Mouse (Mus musculus): ENCODE results near the gene Ankzf1. TPM values are rescaled to one million over a fixed set of nuclear protein-coding genes. Genes with fewer than 3 reads are reported as not detected.

The Ankzf1 gene
- total and polyA plus RNA-seq, 3 experiments, result 5.5 to 16.7 TPM; not detected in 1

GRCm38 (mm10) chr1:75158990-75159389 lies 33.0 kb upstream of the Ankzf1 start (continued):
- TF ChIP-seq ZKSCAN1 (IDR thresholded peaks at IDR 0.05; ENCODE audit: low read depth, low read length) (no peak), RAD21 (IDR thresholded peaks at IDR 0.05; ENCODE audit: low read depth, low read length) (no peak), GATA1 (IDR thresholded peaks at IDR 0.05; ENCODE audit: low read depth, low read length) (peak; percentile 68), TBP (IDR thresholded peaks at IDR 0.05; ENCODE audit: low read depth, low read length) (no peak), ZNF384 (IDR thresholded peaks at IDR 0.05; ENCODE audit: low read depth, low read length) (0 out of 2 replicates have a peak, but pooled peaks have one; percentile 36), RCOR1 (IDR thresholded peaks at IDR 0.05; ENCODE audit: low read depth, low read length) (peak; percentile 43; the same call in 1 of the 2 replicates), POLR2AphosphoS5 (IDR thresholded peaks at IDR 0.05; ENCODE audit: borderline replicate concordance, low read depth, low read length) (no peak), ZMIZ1 (IDR thresholded peaks at IDR 0.05; ENCODE audit: low read depth, low read length) (no peak)

- Histone ChIP-seq H3K27me3 (ENCODE audit: control insufficient read depth in 1 of 2, insufficient read depth in 2 of 2, low read length in 2 of 2) (no peaks in the 10 kb centered on the region), H3K4me3 (ENCODE audit: control insufficient read depth in 1 of 2, insufficient read depth in 1 of 2, low read depth in 2 of 2, low read length in 2 of 2) (peak overlapping the region; percentile 12 to 37; a peak in 3 of 4 replicates), H3K79me2 (ENCODE audit: control insufficient read depth, insufficient read depth, low read length, poor library complexity) (no peaks in the 10 kb centered on the region), H3K9ac (ENCODE audit: control insufficient read depth, low read depth, low read length, poor library complexity, severe bottlenecking) (peak overlapping the region; percentile 18), H3K9me3 (replicated peaks; ENCODE audit: insufficient read depth, low read length) (no peaks in the 10 kb centered on the region), H3K27ac (ENCODE audit: control insufficient read depth, low read depth, low read length) (peak overlapping the region; percentile 55), H3K36me3 (ENCODE audit: control insufficient read depth in 1 of 2, insufficient read depth in 2 of 2, low read length in 2 of 2) (peaks cover 0 to 21% of the 10 kb centered on the region in 2 experiments; a peak in 2 of 4 replicates), H3K4me1 (ENCODE audit: control insufficient read depth in 1 of 2, insufficient read depth in 2 of 2, low read length in 2 of 2) (peaks cover 13 to 21% of the 10 kb centered on the region in 2 experiments)
- TF ChIP-seq TAL1 (IDR thresholded peaks at IDR 0.05; ENCODE audit: low read length) (peak; percentile 66), TCF12 (IDR thresholded peaks at IDR 0.05; ENCODE audit: low read depth, low read length) (peak; percentile 92), SIN3A (IDR thresholded peaks at IDR 0.05; ENCODE audit: low read length) (peak; percentile 62), ETS1 (IDR thresholded peaks at IDR 0.05; ENCODE audit: low read depth, low read length) (peak; percentile 77; the same call in 1 of the 2 replicates), UBTF (IDR thresholded peaks at IDR 0.05; ENCODE audit: borderline replicate concordance, insufficient read depth, low read depth, low read length) (no peak), EP300 (IDR thresholded peaks at IDR 0.05; ENCODE audit: low read depth in 1 of 2, low read length in 2 of 2) (peak; percentile 88 to 91), RCOR1 (IDR thresholded peaks at IDR 0.05; ENCODE audit: low read depth, low read length) (peak; percentile 82), GATA1 (IDR thresholded peaks at IDR 0.05; ENCODE audit: low read depth, low read length) (peak; percentile 96), BHLHE40 (IDR thresholded peaks at IDR 0.05; ENCODE audit: borderline replicate concordance, low read depth, low read length) (peak; percentile 74; the same call in 1 of the 2 replicates), NRF1 (IDR thresholded peaks at IDR 0.05; ENCODE audit: insufficient read depth, low read depth, low read length, poor library complexity, severe bottlenecking) (peak; percentile 57), ELF1 (IDR thresholded peaks at IDR 0.05; ENCODE audit: low read depth, low read length) (no peak), ZNF384 (IDR thresholded peaks at IDR 0.05; ENCODE audit: low read depth, low read length) (no peak)
- peak; percentile 68 for DNase-seq (ENCODE audit: low read depth, low spot score)
Observed at GRCm38 (mm10) chr1:75159540-75160255, 32.3 kb upstream of the Ankzf1 start.

Data from MEL (cell line).